Mouse (Mus musculus) ES-Bruce4 (cell line): ENCODE results near the gene Gm17660.

Experiments
- CTCF ChIP-seq: IDR thresholded peaks from one replicate; pipeline ENCODE4 v1.8.1; 2011; ENCODE audit warnings: low read depth, low read length
- EP300 ChIP-seq: IDR thresholded peaks from 2 replicates; pipeline ENCODE4 v1.6.1; 2011; ENCODE audit warnings: low read depth, low read length; ENCODE audit not compliant: insufficient read depth

DNA sequence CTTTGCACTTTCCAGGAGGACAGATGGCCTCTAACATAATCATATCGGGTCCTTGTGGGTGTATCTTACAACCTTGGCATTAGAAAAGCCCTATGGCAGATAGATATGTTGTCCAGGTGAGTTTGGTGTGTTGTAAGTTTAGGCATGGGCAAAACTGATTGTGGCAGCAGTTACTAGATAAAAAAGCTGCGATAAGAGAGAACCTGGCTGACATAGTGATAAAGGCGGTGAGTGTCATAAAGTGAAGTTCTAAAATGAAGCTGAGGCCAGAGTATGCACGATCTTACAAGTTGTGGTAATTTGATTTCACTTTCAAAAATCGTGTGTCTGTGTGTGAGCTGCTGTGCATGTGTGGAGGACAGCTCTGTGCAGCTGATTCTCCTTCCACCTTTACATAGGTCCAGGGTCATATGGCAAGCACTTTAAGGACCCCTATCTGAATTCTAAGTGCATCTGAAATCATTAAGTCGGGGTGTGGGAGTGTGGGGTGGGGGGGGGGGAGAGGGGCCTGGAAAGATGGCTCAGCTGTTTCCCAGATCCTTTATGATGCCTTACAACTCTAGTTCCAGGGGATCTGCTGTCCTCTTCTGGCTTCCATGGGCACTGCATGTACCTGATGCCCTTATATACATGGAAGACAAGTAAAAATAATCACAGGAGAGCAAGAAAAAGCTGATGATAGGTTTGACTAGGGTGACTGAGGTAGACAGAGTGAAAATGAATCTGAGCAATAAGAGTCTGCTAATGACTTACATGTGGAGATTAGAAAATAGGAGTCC is 38.1 kb downstream of the Gm17660 start:
- TF ChIP-seq CTCF (peak; percentile 13), EP300 (no peak)
